Mouse (Mus musculus) yolk sac, embryonic 10.5 days (tissue): ENCODE results near the gene Cpox.

Experiments used
- DNase-seq: peaks from one replicate; pipeline ENCODE4 v3.0.0-alpha.2; 2017; ENCODE audit warnings: low spot score

Cpox gene

DNA sequence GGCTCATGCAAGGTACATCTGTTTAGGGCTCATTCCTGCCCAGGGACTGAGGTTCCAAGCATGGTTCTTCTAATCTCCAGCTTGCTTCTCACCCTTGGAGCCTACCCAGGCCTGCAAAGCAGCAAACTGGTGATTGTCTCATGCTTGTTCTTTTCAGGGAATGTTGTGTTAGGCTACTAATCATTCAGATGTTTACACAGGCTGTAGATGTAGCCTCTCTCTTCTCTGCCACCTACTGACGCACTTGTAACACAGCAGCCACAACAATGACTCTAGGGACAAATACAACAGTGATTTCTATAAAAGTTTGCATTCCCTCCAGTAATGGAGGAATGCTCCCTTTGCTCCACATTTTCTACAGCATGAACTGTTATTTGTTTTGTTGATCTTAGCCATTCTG is 81.2 kb downstream of the Cpox start:
- DNase-seq, result peak; percentile 13

DNA sequence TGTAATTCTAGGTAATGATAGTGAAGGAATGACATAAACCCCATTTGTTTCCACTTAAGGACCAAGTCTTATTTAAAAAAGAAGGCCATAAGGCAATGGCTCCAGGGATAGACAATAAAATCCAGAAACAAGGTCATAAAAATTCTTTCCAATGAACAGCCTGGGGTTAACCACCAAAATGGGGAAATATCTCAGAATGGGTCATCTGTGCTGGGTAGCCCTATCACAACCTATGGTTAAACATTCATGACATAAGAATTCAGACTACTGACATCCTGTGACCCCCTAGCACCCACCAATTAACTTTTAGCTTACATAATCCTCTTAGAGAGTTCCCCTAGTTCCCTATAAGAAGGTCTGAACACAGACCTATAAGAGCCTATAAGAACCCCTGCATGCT is 86.1 kb downstream of the Cpox start:
- DNase-seq, result no peak

DNA sequence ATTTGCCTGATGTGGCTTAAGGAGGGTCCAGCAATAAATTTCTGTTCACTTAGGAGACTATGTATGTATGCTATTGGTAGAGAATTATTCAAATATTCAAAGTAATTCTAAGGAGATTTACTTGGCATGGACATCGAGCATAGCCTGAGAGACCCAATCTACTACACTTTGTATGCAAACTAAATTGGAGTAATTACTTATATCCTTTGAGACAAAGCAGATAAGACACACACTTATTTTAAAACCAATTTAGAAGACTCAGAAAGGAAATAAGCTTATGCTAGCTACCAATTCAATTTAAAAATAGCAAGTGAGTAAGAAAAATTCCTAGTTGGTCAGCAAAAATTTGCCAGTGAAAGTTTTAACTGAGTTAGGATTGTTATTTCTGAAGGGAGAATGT is 93.0 kb downstream of the Cpox start, which contains the start of gene Olfr172:
Gene Olfr172, minus strand, starts transcription at position 101 of the 400 bp plus-strand sequence.
- no peak for DNase-seq
